Mouse (Mus musculus) layer of hippocampus, adult 18-20 months (tissue): ENCODE data around the gene Nsl1. TPM values are rescaled to one million over a fixed set of nuclear protein-coding genes. Genes with fewer than 3 reads are reported as not detected.

Source experiments
- DNase-seq, 2 experiments: peaks; one replicate each; pipeline ENCODE4 v3.0.0; 2022; ENCODE audit warnings: low spot score in 2 of 2
- total RNA-seq, 2 experiments: library from RNA; stranded (reverse); gene quantifications; 2 replicates each; pipeline ENCODE4 v1.2.3; 2021

Nsl1 gene
- total RNA-seq, 2 experiments from 2014 or later, result 0.62 to 0.86 TPM

DNA sequence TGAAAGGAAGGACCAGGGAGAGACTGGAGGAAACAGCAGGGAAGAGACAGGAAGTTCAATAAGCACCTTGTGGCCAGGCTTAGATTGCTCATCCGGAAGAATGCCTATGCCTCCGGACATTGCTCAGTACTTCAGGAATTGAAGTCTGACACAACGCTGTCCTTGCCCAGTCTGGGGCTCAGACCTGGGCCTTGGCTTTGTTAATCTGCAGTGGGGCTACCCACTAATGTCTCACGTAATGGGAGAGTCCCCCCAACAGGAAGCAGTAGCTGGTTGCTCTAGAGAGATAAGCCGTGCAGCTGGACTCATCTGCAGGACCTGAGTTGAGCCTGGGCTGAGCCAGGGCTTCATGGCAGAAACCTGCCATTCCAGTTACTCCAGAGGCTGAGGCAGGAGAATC is 70.1 kb downstream of the Nsl1 start:
- DNase-seq, result no peak

DNA sequence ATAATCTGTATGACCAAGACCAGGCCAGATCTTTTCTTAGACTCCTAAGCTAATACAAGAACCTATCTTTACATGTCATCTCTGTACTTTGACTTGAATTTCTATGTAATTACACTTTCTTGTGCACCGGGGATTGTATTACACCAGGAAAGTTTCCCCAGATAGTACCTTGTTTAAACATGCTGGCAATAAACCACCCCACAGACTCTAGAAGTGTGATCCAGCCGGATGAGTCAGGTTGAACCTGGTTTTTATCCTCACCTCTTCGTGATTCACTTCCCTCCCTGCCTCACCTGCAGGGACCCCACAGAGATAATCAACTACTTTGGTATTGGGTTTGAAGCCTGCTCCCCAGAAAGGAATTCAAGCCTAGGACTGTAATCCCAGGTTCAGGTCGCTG is 72.6 kb downstream of the Nsl1 start:
- DNase-seq, result no peak

Other genes starting within 250 kb of the Nsl1 start
- gene Rps6kc1, start 151.2 kb upstream of the Nsl1 start, total RNA-seq, result 10 to 100 TPM; 90.7 to 94.1 TPM
- 10 to 100 TPM; 51.7 to 52.3 TPM for gene Angel2, start 137.9 kb upstream of the Nsl1 start, total RNA-seq
- 1 to 10 TPM; 1.4 to 1.5 TPM for gene Vash2, start 83.7 kb upstream of the Nsl1 start, total RNA-seq
- 10 to 100 TPM; 15.3 to 15.8 TPM for gene Flvcr1, start 36.9 kb upstream of the Nsl1 start, total RNA-seq
- gene Spata45, start 26.4 kb upstream of the Nsl1 start, total RNA-seq, result not detected
- gene Tatdn3, start 80 bp upstream of the Nsl1 start, total RNA-seq, result 10 to 100 TPM; 29.7 to 34.5 TPM
- gene Batf3, start 34.8 kb downstream of the Nsl1 start, total RNA-seq, result 1 to 10 TPM; 1.2 to 2.3 TPM
- not detected for gene Fam71a, start 101.8 kb downstream of the Nsl1 start, total RNA-seq
- gene Atf3, start 155.0 kb downstream of the Nsl1 start, total RNA-seq, result 1 to 10 TPM; 1.6 to 1.7 TPM